Mouse (Mus musculus) limb, embryonic 13.5 days (tissue): Measurements from ENCODE around the gene Cldn11. TPM values are rescaled to one million over a fixed set of nuclear protein-coding genes. Genes with fewer than 3 reads are reported as not detected.

ENCODE experiments used
- ATAC-seq: fragments of 200-750 bp; cut with Nextera tagmentation; 2 replicates; pipeline ENCODE4 v1.8.0; 2017; ENCODE audit warnings: low read depth, moderate number of reproducible peaks, moderate TSS enrichment; ENCODE audit not compliant: low FRiP score
- H3K27ac ChIP-seq: fragments of 300-500 bp; sonication (generic); 2 replicates; pipeline ENCODE4 v1.5.1; 2015; ENCODE audit warnings: inconsistent platforms, mild to moderate bottlenecking, moderate library complexity
- H3K27me3 ChIP-seq: fragments of 300-500 bp; sonication (generic); 2 replicates; pipeline ENCODE4 v1.6.1; 2015; ENCODE audit warnings: mild to moderate bottlenecking, inconsistent platforms
- H3K36me3 ChIP-seq: fragments of 300-500 bp; sonication (generic); 2 replicates; pipeline ENCODE4 v1.6.1; 2015; ENCODE audit warnings: inconsistent platforms, mild to moderate bottlenecking, moderate library complexity
- H3K4me1 ChIP-seq: fragments of 300-500 bp; sonication (generic); 2 replicates; pipeline ENCODE4 v1.6.1; 2015; ENCODE audit warnings: inconsistent platforms
- H3K4me2 ChIP-seq: fragments of 300-500 bp; sonication (generic); replicated peaks from 2 replicates; pipeline ENCODE4 v1.6.1; 2015; ENCODE audit warnings: inconsistent platforms, mild to moderate bottlenecking, moderate library complexity
- H3K4me3 ChIP-seq: fragments of 300-500 bp; sonication (generic); 2 replicates; pipeline ENCODE4 v1.5.1; 2015; ENCODE audit warnings: moderate library complexity, mild to moderate bottlenecking, inconsistent platforms
- H3K9ac ChIP-seq: fragments of 300-500 bp; sonication (generic); 2 replicates; pipeline ENCODE4 v1.6.1; 2015; ENCODE audit warnings: mild to moderate bottlenecking, inconsistent platforms
- H3K9me3 ChIP-seq: fragments of 300-500 bp; sonication (generic); 2 replicates; pipeline ENCODE4 v1.6.1; 2016; ENCODE audit warnings: inconsistent platforms
- WGBS: fragments of 180-500 bp; shearing (Covaris S2); methylation state at CpG from one replicate; pipeline ENCODE4 v1.1.7; 2015; 5-methylcytosine and 5-hydroxymethylcytosine counted together
- polyA plus RNA-seq: library from polyadenylated mRNA; unstranded; fragments of >200 nt; fragmentation: Nextera tagmentation; extraction: Ambion mirVana; gene quantifications from 2 replicates; pipeline ENCODE4 v1.2.1, GENCODE M21; 2015

The Cldn11 gene
- polyA plus RNA-seq, 1 experiment from 2014 or later = 10.7 TPM

DNA sequence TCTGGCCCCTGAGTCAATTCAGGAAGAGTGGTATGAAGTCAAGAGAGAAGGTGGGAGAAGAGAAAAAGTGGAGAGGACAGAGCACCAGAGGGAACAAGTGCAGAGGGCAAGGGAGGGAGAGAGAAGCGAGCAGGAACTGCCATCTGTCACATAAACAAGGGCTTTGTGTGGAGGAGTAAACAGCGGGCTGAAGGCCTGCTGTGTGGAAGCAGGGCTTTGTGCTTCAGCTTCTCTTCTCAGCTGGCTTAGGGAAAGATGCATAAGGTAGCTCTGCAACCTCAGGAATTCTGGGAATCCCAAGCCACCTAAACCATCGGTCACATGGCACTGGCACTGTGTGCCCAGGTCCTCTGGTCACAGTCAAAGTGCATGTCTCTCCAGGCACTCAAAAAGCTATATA, 64.1 kb downstream of the Cldn11 start:
- H3K4me3 ChIP-seq = no peak overlapping the region
- ATAC-seq = no peak
- H3K9ac ChIP-seq = 0 out of 2 replicates have a peak overlapping the region, but pooled peaks have one; percentile 8
- H3K9me3 ChIP-seq = no peaks in the 10 kb centered on the region
- H3K4me1 ChIP-seq = peaks cover 51% of the 10 kb centered on the region
- no peak overlapping the region for H3K4me2 ChIP-seq
- no peaks in the 10 kb centered on the region for H3K27me3 ChIP-seq
- no peaks in the 10 kb centered on the region for H3K36me3 ChIP-seq
- WGBS = 31% methylated on average over 3 of the region's 3 CpGs
- peak overlapping the region; percentile 89 for H3K27ac ChIP-seq

Other genes with a start within 250 kb of the Cldn11 start
- 7.8 and 7.9 TPM in 2 replicates for gene Phc3, start 180.5 kb upstream of the Cldn11 start, polyA plus RNA-seq
- gene Prkci, start 154.2 kb upstream of the Cldn11 start, polyA plus RNA-seq = 34.0 and 35.5 TPM in 2 replicates
- gene Skil, start 54.9 kb upstream of the Cldn11 start, polyA plus RNA-seq = 27.2 and 30.2 TPM in 2 replicates
- 0.08 and 0.10 TPM in 2 replicates for gene Slc7a14, start 160.5 kb downstream of the Cldn11 start, polyA plus RNA-seq